In genomic region chr8:69974194-69974614, GRCm38 (mm10) we compare ENCODE assay signal across 8 mouse cellular contexts. TPM values are rescaled to one million over a fixed set of nuclear protein-coding genes. Genes with fewer than 3 reads are reported as not detected.
DNase-seq lines count a peak whose midpoint lies in the region; ATAC-seq and TF ChIP-seq lines count a peak whose summit lies in the region.

No protein-coding gene starts in this region.

- DNase-seq in 3134 (ENCODE audit: extremely low read depth, insufficient read length, low spot score): peak; percentile 97
- DNase-seq in adrenal gland, postnatal 36 days: peak; percentile 97 to 98
- DNase-seq in heart, adult 8-10 months (ENCODE audit: low spot score): peak; percentile 95
- DNase-seq in kidney, adult 9 months: peak; percentile 97
- DNase-seq in limb, embryonic 14.5 days (ENCODE audit: low spot score): peak; percentile 88
- peak; percentile 84 for DNase-seq in midbrain, postnatal 0 days (ENCODE audit: low spot score)
- peak; percentile 98 to 99 for DNase-seq in spleen, postnatal 14 days (ENCODE audit: low spot score in 2 of 2)

- no peaks in the 10 kb centered on the region for H3K27me3 ChIP-seq in embryonic facial prominence, embryonic 13.5 days
- no peaks in the 10 kb centered on the region for H3K27me3 ChIP-seq in limb, embryonic 14.5 days (ENCODE audit: control insufficient read depth, insufficient read depth, low read length)
- H3K27me3 ChIP-seq in midbrain, postnatal 0 days (ENCODE audit: insufficient read depth, low read length): no peaks in the 10 kb centered on the region

- no peaks in the 10 kb centered on the region for H3K9me3 ChIP-seq in embryonic facial prominence, embryonic 13.5 days
- H3K9me3 ChIP-seq in limb, embryonic 14.5 days (ENCODE audit: control insufficient read depth, low read length): no peaks in the 10 kb centered on the region
- H3K9me3 ChIP-seq in midbrain, postnatal 0 days (ENCODE audit: low read length): no peaks in the 10 kb centered on the region

- TF ChIP-seq CTCF in midbrain, postnatal 0 days (IDR thresholded peaks at IDR 0.05): no peak

- peak overlapping the region; percentile 74 for H3K4me2 ChIP-seq in embryonic facial prominence, embryonic 13.5 days
- H3K4me2 ChIP-seq in limb, embryonic 14.5 days (replicated peaks; ENCODE audit: low read depth, low read length, severe bottlenecking): peak overlapping the region; percentile 59
- peak overlapping the region; percentile 89 for H3K4me2 ChIP-seq in midbrain, postnatal 0 days (ENCODE audit: low read depth, low read length, poor library complexity, severe bottlenecking)

- WGBS in embryonic facial prominence, embryonic 13.5 days: under 1% methylated on average over 41 of the region's 50 CpGs
- WGBS in limb, embryonic 14.5 days: under 1% methylated on average over 26 of the region's 50 CpGs
- WGBS in midbrain, postnatal 0 days: 1% methylated on average over 18 of the region's 50 CpGs

- H3K4me1 ChIP-seq in embryonic facial prominence, embryonic 13.5 days: peaks cover 41% of the 10 kb centered on the region
- H3K4me1 ChIP-seq in limb, embryonic 14.5 days (ENCODE audit: control insufficient read depth, insufficient read depth, low read length): peaks cover 27% of the 10 kb centered on the region
- peaks cover 4% of the 10 kb centered on the region; the same call in 1 of the 2 replicates for H3K4me1 ChIP-seq in midbrain, postnatal 0 days (ENCODE audit: insufficient read depth, low read length)

- ATAC-seq in embryonic facial prominence, embryonic 13.5 days (ENCODE audit: insufficient number of reproducible peaks, insufficient read depth, low FRiP score, low TSS enrichment, low read depth): peak; percentile 92
- ATAC-seq in limb, embryonic 14.5 days (ENCODE audit: low FRiP score, low read depth): peak; percentile 93
- ATAC-seq in midbrain, postnatal 0 days (ENCODE audit: low FRiP score): peak; percentile 88

- peak overlapping the region; percentile 98 for H3K4me3 ChIP-seq in embryonic facial prominence, embryonic 13.5 days
- H3K4me3 ChIP-seq in limb, embryonic 14.5 days (replicated peaks; ENCODE audit: low read length): peak overlapping the region; percentile 97
- H3K4me3 ChIP-seq in midbrain, postnatal 0 days (ENCODE audit: low read depth, low read length): peak overlapping the region; percentile 92

- H3K9ac ChIP-seq in embryonic facial prominence, embryonic 13.5 days: peak overlapping the region; percentile 94
- peak overlapping the region; percentile 92 for H3K9ac ChIP-seq in limb, embryonic 14.5 days (ENCODE audit: low read depth, low read length, severe bottlenecking)
- peak overlapping the region; percentile 51 for H3K9ac ChIP-seq in midbrain, postnatal 0 days (replicated peaks; ENCODE audit: low read length, poor library complexity, severe bottlenecking)

- peak overlapping the region; percentile 82 for H3K27ac ChIP-seq in embryonic facial prominence, embryonic 13.5 days
- H3K27ac ChIP-seq in limb, embryonic 14.5 days (replicated peaks; ENCODE audit: low read depth, low read length): peak overlapping the region; percentile 86
- H3K27ac ChIP-seq in midbrain, postnatal 0 days (ENCODE audit: low read depth, low read length): peak overlapping the region; percentile 26; the same call in 1 of the 2 replicates

- no peak for TF ChIP-seq POLR2A in limb, embryonic 14.5 days (IDR thresholded peaks at IDR 0.05; ENCODE audit: borderline replicate concordance, extremely low read depth, insufficient read depth, insufficient read length)

- H3K36me3 ChIP-seq in embryonic facial prominence, embryonic 13.5 days: no peaks in the 10 kb centered on the region
- no peaks in the 10 kb centered on the region for H3K36me3 ChIP-seq in limb, embryonic 14.5 days (ENCODE audit: control insufficient read depth, insufficient read depth, low read length)
- H3K36me3 ChIP-seq in midbrain, postnatal 0 days (ENCODE audit: insufficient read depth, low read length): no peaks in the 10 kb centered on the region

RNA-seq across cellular contexts. Expression of gene Gatad2a, which starts 22.0 kb away (rescaled TPM):
- total RNA-seq in adrenal gland, postnatal 36 days (2021): 10 to 100 TPM; 93.2 to 94.3 TPM
- polyA plus RNA-seq in embryonic facial prominence, embryonic 13.5 days (2015; fragmentation: Nextera tagmentation; extraction: Ambion mirVana): 35.5 and 35.6 TPM in 2 replicates
- 10 to 100 TPM; 28.0 to 31.2 (median 30.0) TPM for total RNA-seq in heart, adult 8-10 months (2022)
- polyA plus RNA-seq in limb, embryonic 14.5 days (2012; rRNA removed): 49.2 and 62.3 TPM in 2 replicates
- 65.0 and 78.3 TPM in 2 replicates for polyA plus RNA-seq in limb, embryonic 14.5 days (2014; fragmentation: Nextera tagmentation; extraction: Ambion mirVana)
- 24.4 and 30.1 TPM in 2 replicates for total RNA-seq in midbrain, postnatal 0 days (2014; rRNA removed)
- 17.2 and 19.3 TPM in 2 replicates for polyA plus RNA-seq in midbrain, postnatal 0 days (2015; fragmentation: Nextera tagmentation; extraction: Ambion mirVana)

Comparison
In these comparisons a context has a peak if more than half of its experiments do, and no peak if none do; other contexts are left out.
1. Peak in every context shown above with its lines: DNase-seq, ATAC-seq, H3K4me3 ChIP-seq and H3K27ac ChIP-seq.
2. H3K27ac ChIP-seq: peak in every context shown above with its lines; median percentile 86 in limb, embryonic 14.5 days; 82 in embryonic facial prominence, embryonic 13.5 days; 26 in midbrain, postnatal 0 days.